Mouse (Mus musculus) MEL (cell line): ENCODE measurements around the gene Fam131b. TPM values are rescaled to one million over a fixed set of nuclear protein-coding genes. Genes with fewer than 3 reads are reported as not detected.

Source experiments
- DNase-seq: peaks from one replicate; pipeline ENCODE4 v3.0.0; 2011; ENCODE audit warnings: low read depth, low spot score
- H3K27ac ChIP-seq: 2 replicates; pipeline ENCODE4 v1.5.1; 2012; ENCODE audit warnings: low read depth, mild to moderate bottlenecking, control low read depth, low read length, moderate library complexity; ENCODE audit not compliant: control insufficient read depth
- H3K27me3 ChIP-seq, 2 experiments: fragments of 150-350 bp in 1 of 2; sonication (generic) in 1 of 2; 2 replicates each; pipeline ENCODE4 v1.6.1; 2012; ENCODE audit warnings: low read length in 2 of 2, mild to moderate bottlenecking in 2 of 2, improper control_type of control experiment in 1 of 2, moderate library complexity in 1 of 2; ENCODE audit not compliant: insufficient read depth in 2 of 2, control insufficient read depth in 1 of 2
- H3K36me3 ChIP-seq, 2 experiments: 2 replicates each; pipeline ENCODE4 v1.6.1; 2012 to 2014; ENCODE audit warnings: low read length in 2 of 2, improper control_type of control experiment in 1 of 2, inconsistent platforms in 1 of 2, mild to moderate bottlenecking in 1 of 2; ENCODE audit not compliant: insufficient read depth in 2 of 2, control insufficient read depth in 1 of 2
- H3K4me1 ChIP-seq, 2 experiments: fragments of 150-350 bp in 1 of 2; sonication (generic) in 1 of 2; 2 replicates each; pipeline ENCODE4 v1.6.1; 2012; ENCODE audit warnings: low read length in 2 of 2, improper control_type of control experiment in 1 of 2, mild to moderate bottlenecking in 1 of 2; ENCODE audit not compliant: insufficient read depth in 2 of 2, control insufficient read depth in 1 of 2
- H3K4me3 ChIP-seq, 2 experiments: fragments of 150-350 bp in 1 of 2; sonication (generic) in 1 of 2; 2 replicates each; pipeline ENCODE4 v1.5.1; 2012; ENCODE audit warnings: low read depth in 2 of 2, low read length in 2 of 2, mild to moderate bottlenecking in 2 of 2, moderate library complexity in 2 of 2, control low read depth in 1 of 2, improper control_type of control experiment in 1 of 2; ENCODE audit not compliant: control insufficient read depth in 1 of 2, insufficient read depth in 1 of 2
- H3K79me2 ChIP-seq: 2 replicates; pipeline ENCODE4 v1.6.1; 2012; ENCODE audit warnings: mild to moderate bottlenecking, low read length, moderate library complexity; ENCODE audit not compliant: control insufficient read depth, poor library complexity, insufficient read depth
- H3K9ac ChIP-seq: 2 replicates; pipeline ENCODE4 v1.6.1; 2012; ENCODE audit warnings: low read depth, mild to moderate bottlenecking, control low read depth, low read length, moderate library complexity; ENCODE audit not compliant: control insufficient read depth, poor library complexity, severe bottlenecking
- H3K9me3 ChIP-seq: fragments of 150-350 bp; sonication (generic); replicated peaks from 2 replicates; pipeline ENCODE4 v1.6.1; 2012; ENCODE audit warnings: mild to moderate bottlenecking, low read length, improper control_type of control experiment, moderate library complexity; ENCODE audit not compliant: insufficient read depth
- BHLHE40 ChIP-seq: IDR thresholded peaks from 2 replicates; pipeline ENCODE4 v1.6.1; 2012; ENCODE audit warnings: low read depth, mild to moderate bottlenecking, inconsistent platforms, low read length, improper control_type of control experiment, borderline replicate concordance
- CHD1 ChIP-seq: IDR thresholded peaks from 2 replicates; pipeline ENCODE4 v1.6.1; 2012; ENCODE audit warnings: low read depth, mild to moderate bottlenecking, inconsistent platforms, low read length, improper control_type of control experiment
- CTCF ChIP-seq, 3 experiments: IDR thresholded peaks in 2 of 3; conservative IDR thresholded peaks in 1 of 3; 2 replicates each; pipeline ENCODE4 v1.5.1; 2011 to 2012; ENCODE audit warnings: low read length in 3 of 3, low read depth in 2 of 3, mild to moderate bottlenecking in 2 of 3, improper control_type of control experiment in 1 of 3, inconsistent platforms in 1 of 3, mixed read lengths in 1 of 3, moderate library complexity in 1 of 3; ENCODE audit not compliant: control insufficient read depth in 1 of 3, insufficient read depth in 1 of 3, poor library complexity in 1 of 3, severe bottlenecking in 1 of 3
- E2F4 ChIP-seq: IDR thresholded peaks from 2 replicates; pipeline ENCODE4 v1.6.1; 2011; ENCODE audit warnings: low read depth, low read length, improper control_type of control experiment, borderline replicate concordance
- ELF1 ChIP-seq: IDR thresholded peaks from 2 replicates; pipeline ENCODE4 v1.6.1; 2014; ENCODE audit warnings: low read depth, mild to moderate bottlenecking, inconsistent platforms, low read length, improper control_type of control experiment, moderate library complexity
- EP300 ChIP-seq, 2 experiments: IDR thresholded peaks; 2 replicates each; pipeline ENCODE4 v1.6.1; 2011; ENCODE audit warnings: improper control_type of control experiment in 2 of 2, low read length in 2 of 2, low read depth in 1 of 2, mild to moderate bottlenecking in 1 of 2
- ETS1 ChIP-seq: IDR thresholded peaks from 2 replicates; pipeline ENCODE4 v1.6.1; 2012; ENCODE audit warnings: low read depth, mild to moderate bottlenecking, inconsistent platforms, low read length, improper control_type of control experiment, moderate library complexity
- GABPA ChIP-seq: IDR thresholded peaks from 2 replicates; pipeline ENCODE4 v1.6.1; 2012; ENCODE audit warnings: low read depth, mild to moderate bottlenecking, inconsistent platforms, low read length, improper control_type of control experiment, moderate library complexity
- KAT2A ChIP-seq: conservative IDR thresholded peaks from 2 replicates; pipeline ENCODE4 v1.6.1; 2012; ENCODE audit warnings: low read depth, low read length, improper control_type of control experiment, inconsistent platforms
- MAZ ChIP-seq: IDR thresholded peaks from 2 replicates; pipeline ENCODE4 v1.6.1; 2012; ENCODE audit warnings: low read depth, mild to moderate bottlenecking, inconsistent platforms, low read length, improper control_type of control experiment
- MEF2A ChIP-seq: IDR thresholded peaks from 2 replicates; pipeline ENCODE4 v1.6.1; 2014; ENCODE audit warnings: low read depth, mild to moderate bottlenecking, inconsistent platforms, low read length, improper control_type of control experiment; ENCODE audit not compliant: poor library complexity, insufficient replicate concordance, severe bottlenecking; ENCODE audit errors: extremely low read depth
- MYB ChIP-seq: IDR thresholded peaks from 2 replicates; pipeline ENCODE4 v1.6.1; 2011; ENCODE audit warnings: mild to moderate bottlenecking, low read depth, low read length, improper control_type of control experiment
- NELFE ChIP-seq: IDR thresholded peaks from 2 replicates; pipeline ENCODE4 v1.6.1; 2011; ENCODE audit warnings: low read depth, low read length, improper control_type of control experiment
- NRF1 ChIP-seq: IDR thresholded peaks from 2 replicates; pipeline ENCODE4 v1.6.1; 2014; ENCODE audit warnings: low read depth, mild to moderate bottlenecking, inconsistent platforms, low read length, improper control_type of control experiment, moderate library complexity; ENCODE audit not compliant: poor library complexity, insufficient read depth, severe bottlenecking
- POLR2AphosphoS2 ChIP-seq: IDR thresholded peaks from 2 replicates; pipeline ENCODE4 v1.6.1; 2011; ENCODE audit warnings: low read length, improper control_type of control experiment
- RAD21 ChIP-seq: IDR thresholded peaks from 2 replicates; pipeline ENCODE4 v1.6.1; 2011; ENCODE audit warnings: mild to moderate bottlenecking, low read depth, low read length, improper control_type of control experiment
- RCOR1 ChIP-seq: IDR thresholded peaks from 2 replicates; pipeline ENCODE4 v1.6.1; 2012; ENCODE audit warnings: low read depth, mild to moderate bottlenecking, inconsistent platforms, low read length, improper control_type of control experiment
- SMC3 ChIP-seq: IDR thresholded peaks from 2 replicates; pipeline ENCODE4 v1.6.1; 2011; ENCODE audit warnings: low read depth, low read length, improper control_type of control experiment
- TAL1 ChIP-seq: IDR thresholded peaks from 2 replicates; pipeline ENCODE4 v1.6.1; 2012; ENCODE audit warnings: mild to moderate bottlenecking, inconsistent platforms, low read length, moderate library complexity, mixed read lengths
- TBP ChIP-seq: IDR thresholded peaks from 2 replicates; pipeline ENCODE4 v1.8.0; 2011; ENCODE audit warnings: low read depth, low read length, improper control_type of control experiment
- UBTF ChIP-seq: IDR thresholded peaks from 2 replicates; pipeline ENCODE4 v1.6.1; 2012; ENCODE audit warnings: low read depth, mild to moderate bottlenecking, inconsistent platforms, low read length, improper control_type of control experiment, moderate library complexity, borderline replicate concordance; ENCODE audit not compliant: insufficient read depth
- USF2 ChIP-seq, 2 experiments: IDR thresholded peaks; 2 replicates each; pipeline ENCODE4 v1.6.1; 2011 to 2012; ENCODE audit warnings: improper control_type of control experiment in 2 of 2, low read length in 2 of 2, borderline replicate concordance in 1 of 2, inconsistent platforms in 1 of 2, low read depth in 1 of 2, mild to moderate bottlenecking in 1 of 2; ENCODE audit not compliant: insufficient read depth in 1 of 2
- ZC3H11A ChIP-seq: IDR thresholded peaks from 2 replicates; pipeline ENCODE4 v1.6.1; 2012; ENCODE audit warnings: low read depth, mild to moderate bottlenecking, inconsistent platforms, low read length, improper control_type of control experiment
- ZKSCAN1 ChIP-seq: IDR thresholded peaks from 2 replicates; pipeline ENCODE4 v1.6.1; 2012; ENCODE audit warnings: low read depth, mild to moderate bottlenecking, inconsistent platforms, low read length, improper control_type of control experiment, moderate library complexity
- ZNF384 ChIP-seq: IDR thresholded peaks from 2 replicates; pipeline ENCODE4 v1.6.1; 2012; ENCODE audit warnings: low read depth, mild to moderate bottlenecking, inconsistent platforms, low read length, improper control_type of control experiment
- polyA plus RNA-seq, 2 experiments: library from polyadenylated mRNA; stranded (reverse) in 1 of 2; unstranded in 1 of 2; fragments of >175 nt in 1 of 2; fragments of >200 nt in 1 of 2; gene quantifications; 2 replicates each; pipeline versions ENCODE4 v1.2.1 to v1.2.4; 2012; ENCODE audit warnings: low replicate concordance in 2 of 2, low read depth in 1 of 2; ENCODE audit not compliant: insufficient read length in 2 of 2, insufficient read depth in 1 of 2, missing spikeins in 1 of 2
- total RNA-seq: library from RNA; depleted of rRNA; stranded (reverse); fragments of 300-350 nt; gene quantifications from 2 replicates; pipeline ENCODE4 v1.2.3, GENCODE M21; 2012

The Fam131b gene
- total and polyA plus RNA-seq, 3 experiments = 0.06 TPM; not detected in 2

DNA sequence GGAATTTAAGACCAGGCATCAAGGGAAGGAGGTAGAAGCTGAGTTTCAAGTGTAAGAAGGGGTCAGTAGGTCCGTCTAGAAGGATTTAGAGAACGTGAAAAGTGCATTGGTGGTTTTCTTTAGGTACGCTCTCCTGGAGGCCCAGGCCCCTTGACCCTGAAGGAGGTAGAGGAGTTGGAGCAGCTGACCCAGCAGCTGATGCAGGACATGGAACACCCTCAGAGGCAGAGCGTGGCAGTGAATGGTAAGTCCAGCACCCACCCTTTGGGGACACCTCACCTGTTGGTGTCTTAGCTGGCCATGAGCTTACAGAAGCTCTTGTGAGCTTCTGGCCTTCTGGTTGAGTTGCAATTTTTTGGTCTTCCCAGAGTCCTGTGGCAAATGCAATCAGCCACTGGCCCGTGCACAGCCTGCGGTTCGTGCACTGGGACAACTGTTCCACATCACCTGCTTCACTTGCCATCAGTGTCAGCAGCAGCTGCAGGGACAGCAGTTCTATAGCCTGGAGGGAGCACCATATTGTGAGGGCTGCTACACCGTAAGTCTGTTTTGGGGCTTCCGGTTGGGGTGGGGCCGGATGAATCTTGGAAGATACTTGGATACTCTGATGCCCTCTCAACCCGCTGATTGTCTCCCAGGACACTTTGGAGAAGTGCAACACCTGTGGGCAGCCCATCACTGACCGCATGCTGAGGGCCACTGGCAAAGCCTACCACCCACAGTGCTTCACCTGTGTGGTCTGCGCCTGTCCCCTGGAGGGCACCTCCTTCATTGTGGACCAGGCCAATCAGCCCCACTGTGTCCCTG lies 31.6 kb upstream of the Fam131b start:
- TF ChIP-seq CHD1 = no peak
- TF ChIP-seq POLR2AphosphoS2 = no peak
- no peak for TF ChIP-seq ZKSCAN1
- no peak for TF ChIP-seq RCOR1
- no peak for TF ChIP-seq BHLHE40
- TF ChIP-seq MAZ = no peak
- TF ChIP-seq MYB = no peak
- no peak for TF ChIP-seq ZNF384
- no peak for TF ChIP-seq TAL1
- TF ChIP-seq UBTF = no peak
- TF ChIP-seq MEF2A = no peak
- TF ChIP-seq E2F4 = no peak
- TF ChIP-seq GABPA = no peak
- no peak for TF ChIP-seq SMC3
- no peak for TF ChIP-seq NRF1
- no peak for TF ChIP-seq EP300 (IDR thresholded peaks at IDR 0.05; ENCODE audit: low read depth in 1 of 2, low read length in 2 of 2)
- TF ChIP-seq, all 39 proteins: peak for 0

DNA sequence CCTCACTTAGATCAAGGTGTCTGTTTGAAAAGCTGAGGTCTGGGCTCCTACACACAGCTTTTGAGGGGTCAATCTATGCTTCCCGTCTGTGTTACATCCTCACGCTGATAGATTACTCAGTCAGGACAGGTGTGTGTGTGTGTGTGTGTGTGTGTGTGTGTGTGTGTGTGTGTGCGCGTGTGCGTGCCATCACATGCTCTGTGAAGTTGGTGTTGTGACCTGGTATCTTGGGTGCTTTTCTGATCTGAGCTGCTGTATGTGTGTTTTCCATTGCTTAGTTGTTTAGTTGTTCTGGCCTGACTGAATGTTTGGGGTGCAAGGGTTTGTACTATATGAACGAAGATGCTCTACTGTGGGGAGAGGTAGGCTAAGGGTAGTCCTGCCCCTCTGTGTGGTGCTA lies 30.9 kb upstream of the Fam131b start:
- Histone ChIP-seq H3K4me1 (peaks cover 11 to 46% of the 10 kb centered on the region in 2 experiments), H3K27me3 (no peaks in the 10 kb centered on the region), H3K27ac (no peak overlapping the region), H3K4me3 (no peak overlapping the region), H3K9me3 (no peaks in the 10 kb centered on the region), H3K36me3 (peaks cover 0 to 30% of the 10 kb centered on the region in 2 experiments; a peak in 3 of 4 replicates), H3K9ac (no peak overlapping the region), H3K79me2 (peaks cover under 1% of the 10 kb centered on the region)
- DNase-seq = no peak
- TF ChIP-seq TBP (no peak), KAT2A (no peak), ZKSCAN1 (no peak), GABPA (no peak), CTCF (IDR thresholded peaks at IDR 0.05 in 2 of 3, conservative IDR thresholded peaks at IDR 0.05 in 1 of 3; ENCODE audit: control insufficient read depth in 1 of 3, insufficient read depth in 1 of 3, low read depth in 2 of 3, low read length in 3 of 3, poor library complexity in 1 of 3, severe bottlenecking in 1 of 3) (no peak), POLR2AphosphoS2 (no peak), NELFE (no peak), CHD1 (no peak), ELF1 (no peak), RAD21 (no peak), ZC3H11A (no peak), USF2 (IDR thresholded peaks at IDR 0.05; ENCODE audit: borderline replicate concordance in 1 of 2, insufficient read depth in 1 of 2, low read depth in 1 of 2, low read length in 2 of 2) (no peak), ETS1 (no peak)

More for the DNA sequence above, 31.6 kb upstream of the Fam131b start:
- no peak overlapping the region for H3K4me3 ChIP-seq
- H3K36me3 ChIP-seq = peaks cover 0 to 29% of the 10 kb centered on the region in 2 experiments; a peak in 3 of 4 replicates
- no peak for DNase-seq
- H3K4me1 ChIP-seq = peaks cover 11 to 40% of the 10 kb centered on the region in 2 experiments
- H3K9me3 ChIP-seq = no peaks in the 10 kb centered on the region
- H3K79me2 ChIP-seq = no peaks in the 10 kb centered on the region
- no peak overlapping the region for H3K9ac ChIP-seq
- no peak overlapping the region for H3K27ac ChIP-seq
- H3K27me3 ChIP-seq = no peaks in the 10 kb centered on the region
